Mouse (Mus musculus) cerebellum, adult 8-10 months (tissue): ENCODE data around the gene Vangl1.
"Not testable (repeated sequence)": the region's sequence is repeated elsewhere in the genome, so short reads cannot be mapped to it uniquely, and the experiment has no call there.

Experiments used
- DNase-seq: peaks from one replicate; pipeline ENCODE4 v3.0.0; 2022

The Vangl1 gene

GRCm38 (mm10) chr3:102167555-102168210, 36.8 kb downstream of the Vangl1 start:
- DNase-seq: no peak

- DNase-seq: no peak
Measured at GRCm38 (mm10) chr3:102166794-102167193, 37.7 kb downstream of the Vangl1 start.

GRCm38 (mm10) chr3:102166287-102166620, 38.2 kb downstream of the Vangl1 start:
- no peak for DNase-seq

- DNase-seq: no peak
Measured at GRCm38 (mm10) chr3:102165536-102166286, 38.8 kb downstream of the Vangl1 start.

DNA sequence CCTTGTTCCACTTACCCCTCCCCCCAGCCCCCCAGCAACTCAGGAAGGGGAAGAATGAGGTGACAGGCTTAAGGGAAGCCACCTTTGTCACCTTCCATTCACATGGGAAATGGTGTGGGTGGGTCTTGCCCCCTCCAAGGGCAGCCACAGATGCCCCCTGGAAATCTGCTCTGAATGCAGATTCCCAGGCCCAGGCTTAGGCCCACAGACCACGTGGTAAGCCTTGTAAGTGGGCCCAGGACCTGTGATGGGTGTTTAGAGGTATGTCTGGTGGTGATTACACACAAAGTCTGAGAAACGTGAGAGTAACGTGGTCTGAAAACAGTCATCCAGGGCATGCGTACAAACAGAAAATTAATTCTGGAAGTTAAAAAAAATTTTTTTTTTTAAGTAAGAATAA, 39.6 kb downstream of the Vangl1 start:
- DNase-seq: no peak

DNA sequence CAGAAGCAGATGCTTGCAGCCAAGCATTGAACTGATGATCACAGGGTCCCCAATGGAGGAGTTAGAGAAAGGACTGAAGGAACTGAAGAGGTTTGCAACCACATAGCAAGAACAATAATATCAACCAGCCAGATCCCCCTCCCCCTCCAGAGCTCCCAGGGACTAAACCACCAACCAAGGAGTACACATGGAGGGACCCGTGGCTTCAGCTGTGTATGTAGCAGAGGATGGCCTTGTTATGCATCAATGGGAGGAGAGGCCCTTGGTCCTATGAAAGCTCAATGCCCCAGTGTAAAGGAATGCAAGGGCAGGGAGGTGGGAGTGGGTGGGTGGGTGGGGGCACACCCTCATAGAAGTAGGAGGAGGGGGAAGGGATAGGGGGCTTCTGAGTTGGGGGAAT, 40.6 kb downstream of the Vangl1 start:
- DNase-seq: not testable (repeated sequence)

DNA sequence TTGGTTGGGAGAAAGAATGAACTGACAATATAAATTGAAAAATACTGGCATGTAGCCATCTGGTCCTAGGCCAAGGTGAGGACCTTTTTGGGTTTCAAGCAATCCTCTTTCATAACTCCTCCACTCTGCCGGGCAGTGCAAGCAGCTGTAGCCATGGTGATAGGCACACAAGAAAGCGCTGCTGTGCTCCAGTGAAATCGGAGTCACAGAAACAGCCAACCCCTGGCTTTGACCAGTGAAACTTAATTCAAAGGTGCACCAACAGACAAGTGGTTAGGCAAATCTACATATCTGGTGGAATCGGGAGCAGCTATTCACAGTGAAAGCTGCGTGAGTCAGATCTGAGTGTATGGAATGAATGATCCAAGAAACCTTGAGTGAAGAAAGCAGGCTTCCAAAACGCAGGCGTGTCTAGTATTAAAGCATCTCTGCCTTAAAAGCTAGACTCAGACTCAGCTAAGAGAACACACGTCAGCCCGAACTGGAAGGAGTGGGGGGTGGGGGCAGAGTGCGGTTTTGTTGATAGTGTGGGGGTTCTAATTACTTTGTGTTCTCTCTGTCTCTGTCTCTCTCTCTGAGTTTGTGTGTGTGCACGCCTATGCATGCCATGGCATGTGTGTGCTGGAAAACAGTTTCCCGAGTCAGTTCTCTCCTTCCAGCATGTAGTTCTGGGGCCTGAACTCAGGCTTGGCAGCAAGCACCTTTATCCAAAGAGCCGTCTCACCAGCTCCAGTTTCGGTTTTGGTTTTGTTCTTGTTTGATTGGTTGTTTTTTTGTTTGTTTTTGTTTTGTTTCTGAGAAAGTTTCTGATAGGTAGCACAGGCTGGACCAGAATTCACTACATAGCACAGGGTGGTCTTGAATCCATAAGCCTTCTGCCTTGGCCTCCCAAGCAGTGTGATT, 44.8 kb downstream of the Vangl1 start:
- no peak for DNase-seq

DNA sequence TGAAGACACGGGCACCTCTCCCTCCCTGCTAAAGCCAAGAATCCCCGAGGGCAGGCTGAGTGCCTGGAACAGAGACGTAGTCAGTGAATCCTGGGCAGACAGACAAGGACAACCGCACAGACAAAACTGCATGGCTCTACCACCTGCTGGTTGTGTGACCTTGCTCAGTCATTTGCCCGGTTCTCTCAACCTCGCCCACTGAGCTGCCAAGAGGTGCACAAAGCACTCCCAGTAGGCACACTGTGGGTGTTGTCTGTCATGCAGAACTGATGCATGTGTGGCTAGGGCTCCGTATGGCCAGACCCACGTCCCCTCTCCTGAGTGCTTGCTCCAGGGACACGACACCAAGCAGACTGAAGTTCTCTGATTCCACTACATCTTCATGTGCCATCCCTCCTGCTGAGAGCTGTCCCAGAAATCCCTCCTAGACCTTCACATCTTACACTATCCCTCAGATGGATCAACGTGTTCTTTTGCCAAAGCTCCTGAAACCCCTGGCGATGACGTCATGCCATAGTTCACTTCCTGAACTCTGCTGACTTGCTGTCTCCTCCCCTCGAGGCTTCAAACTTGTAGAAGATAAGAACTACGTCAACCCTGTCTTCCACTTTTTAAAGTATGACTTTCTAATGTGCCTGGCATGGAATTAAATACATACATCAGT, 45.6 kb downstream of the Vangl1 start:
- DNase-seq: no peak

DNA sequence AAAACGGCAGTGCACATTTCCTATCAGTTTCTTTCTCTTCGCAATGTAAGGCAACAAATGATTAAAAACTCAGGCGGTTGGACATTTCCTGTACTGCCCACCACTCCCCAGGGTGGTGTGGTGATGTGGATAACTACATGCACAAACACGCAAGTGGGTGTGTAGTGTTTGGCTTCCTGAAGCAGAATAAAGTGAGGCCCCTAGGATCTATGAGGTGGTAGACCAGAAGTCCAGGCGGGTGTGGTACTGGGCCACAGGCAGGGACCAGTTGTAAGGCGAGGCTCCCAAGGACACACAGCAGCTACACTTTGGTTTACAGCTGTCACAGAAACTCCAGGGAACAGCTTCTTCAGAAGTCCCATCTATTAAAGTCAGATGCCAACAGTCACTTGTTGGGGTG, 46.8 kb downstream of the Vangl1 start:
- DNase-seq: no peak

GRCm38 (mm10) chr3:102156737-102157136, 47.8 kb downstream of the Vangl1 start:
- DNase-seq: no peak

- DNase-seq: no peak
Measured at GRCm38 (mm10) chr3:102154107-102154506, 50.4 kb downstream of the Vangl1 start.

- DNase-seq: no peak
Measured at GRCm38 (mm10) chr3:102152872-102153271, 51.6 kb downstream of the Vangl1 start.

DNA sequence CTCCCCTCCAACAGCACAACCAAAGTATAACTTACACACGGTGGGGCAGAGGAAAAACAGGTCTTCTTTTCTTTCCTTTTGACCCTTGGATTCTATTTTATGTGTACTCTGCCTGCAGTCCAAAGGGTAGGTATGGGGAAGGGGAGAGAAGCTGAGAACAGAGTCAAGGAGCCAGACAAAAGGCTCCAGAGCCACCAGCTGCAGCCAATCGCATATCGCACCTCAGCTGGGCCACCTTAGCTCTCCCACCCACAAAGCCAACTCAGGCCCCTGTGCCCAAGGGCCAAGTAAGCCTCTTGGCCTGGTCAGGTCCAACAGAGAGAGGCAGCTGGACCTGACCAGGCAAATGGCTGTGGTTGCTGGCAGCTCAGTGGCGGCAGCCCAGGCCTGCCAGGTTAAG, 52.0 kb downstream of the Vangl1 start:
- DNase-seq: no peak

GRCm38 (mm10) chr3:102151850-102152249, 52.6 kb downstream of the Vangl1 start:
- DNase-seq: no peak

- no peak for DNase-seq
Measured at GRCm38 (mm10) chr3:102149941-102150340, 54.6 kb downstream of the Vangl1 start.

GRCm38 (mm10) chr3:102147189-102147588, 57.3 kb downstream of the Vangl1 start:
- DNase-seq: no peak

GRCm38 (mm10) chr3:102146428-102146827, 58.1 kb downstream of the Vangl1 start:
- DNase-seq: no peak

DNA sequence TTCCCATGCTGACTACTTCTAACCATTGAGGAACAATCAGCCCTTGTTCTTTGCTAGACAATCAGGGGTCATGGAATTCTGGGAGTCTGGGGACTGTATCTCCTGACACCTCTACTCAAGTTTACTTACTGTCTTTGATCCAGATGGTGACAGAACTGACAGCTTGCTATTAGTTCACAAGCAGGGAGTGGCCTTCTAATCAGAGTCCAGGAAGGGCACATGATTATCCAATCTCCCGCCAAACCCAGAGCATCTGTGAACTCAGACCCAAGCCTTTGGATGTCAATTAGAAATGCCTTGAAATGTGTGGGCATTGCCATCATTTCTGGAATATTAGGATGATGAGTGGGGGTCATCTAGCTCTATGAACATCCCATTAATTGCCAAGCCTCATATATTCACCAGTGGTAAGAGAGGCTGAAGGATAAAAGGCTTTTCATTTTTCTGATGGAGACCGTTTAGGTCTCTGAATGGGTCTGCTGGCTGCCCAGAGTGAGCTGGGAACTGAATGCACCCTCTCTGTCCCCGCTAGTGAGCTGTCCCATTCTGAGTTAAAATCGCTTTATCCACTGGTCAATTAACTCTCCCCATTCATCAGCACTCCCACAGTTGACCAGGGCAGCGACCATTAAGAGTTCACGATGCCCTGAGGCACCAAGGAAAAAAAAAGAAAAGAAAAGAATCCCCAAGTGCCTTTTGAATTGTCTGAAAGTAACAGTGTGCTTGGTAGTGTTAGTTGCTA, 58.7 kb downstream of the Vangl1 start:
- no peak for DNase-seq

DNA sequence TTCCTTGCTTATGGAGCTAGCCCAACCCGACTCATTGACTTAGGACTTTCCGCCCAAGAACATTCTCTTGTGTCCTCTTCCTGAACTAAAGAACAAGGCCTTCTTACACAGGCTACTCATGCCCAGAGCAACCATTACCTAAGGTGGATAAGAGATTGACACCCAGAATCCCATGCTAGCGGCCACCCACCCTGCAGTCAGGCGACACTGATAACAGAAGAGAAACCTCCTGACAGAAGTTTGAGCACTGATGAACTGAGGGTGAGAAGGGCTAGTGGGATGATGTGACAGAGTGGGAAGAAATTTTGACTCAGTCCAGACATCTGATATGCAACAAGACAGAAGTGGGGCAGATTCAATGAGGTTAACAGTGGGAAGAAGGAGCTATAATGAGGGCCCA, 60.1 kb downstream of the Vangl1 start:
- DNase-seq: no peak

DNA sequence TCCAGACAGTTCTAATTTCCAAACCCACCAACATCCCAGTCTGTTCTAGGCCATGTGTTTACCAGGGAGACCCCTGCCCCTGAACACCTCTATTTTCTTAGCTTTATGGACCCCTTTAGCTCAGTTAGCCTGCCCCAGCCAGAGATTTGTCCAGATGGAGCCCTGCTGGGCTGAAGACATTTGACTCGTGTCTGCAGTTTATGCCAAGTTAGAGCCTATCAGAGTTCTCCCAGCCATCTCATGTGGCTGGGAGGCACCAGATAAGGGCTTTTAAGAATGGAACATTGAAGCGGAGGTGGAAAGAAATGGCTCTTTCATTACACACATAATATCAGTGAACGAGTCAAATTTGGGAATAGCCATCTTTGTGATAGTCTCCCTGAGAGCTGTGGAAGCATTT, 61.0 kb downstream of the Vangl1 start:
- no peak for DNase-seq

- no peak for DNase-seq
Measured at GRCm38 (mm10) chr3:102142947-102143346, 61.5 kb downstream of the Vangl1 start.

- no peak for DNase-seq
Measured at GRCm38 (mm10) chr3:102141893-102142292, 62.6 kb downstream of the Vangl1 start.
